Mouse (Mus musculus): ENCODE results near the gene Ereg.

Gene Ereg

GRCm38 (mm10) chr5:91074450-91074950 is at the start of gene Ereg:
TSS of gene Ereg (plus strand) at chr5:91074622.
- DNase-seq (ENCODE audit: low spot score in 2 of 2) = no peak

DNA sequence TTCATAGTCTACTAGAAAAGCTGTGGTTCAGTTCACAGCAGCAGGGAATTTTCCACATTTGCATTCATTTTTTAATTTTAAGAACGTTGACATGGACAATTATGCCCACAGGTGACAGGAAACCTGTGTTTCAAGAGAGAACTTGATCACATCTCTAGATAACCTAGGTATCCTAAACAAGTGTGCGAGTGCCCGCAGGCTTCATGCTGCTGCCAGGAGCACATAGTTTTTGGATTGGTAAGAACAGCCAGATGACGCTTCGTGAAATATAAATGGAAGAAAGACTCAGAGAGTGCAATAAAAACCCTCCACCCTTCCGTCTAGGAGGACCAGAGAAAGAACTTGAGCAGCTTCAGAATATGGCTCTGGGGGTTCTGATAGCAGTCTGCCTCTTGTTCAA is 47.3 kb upstream of the Ereg start, which contains the start of gene Epgn:
TSS of gene Epgn (plus strand) at position 301 of the 400 bp plus-strand sequence.
- no peak for DNase-seq (ENCODE audit: low spot score in 2 of 2)

- no peak for DNase-seq (ENCODE audit: low spot score in 2 of 2)
Measured at GRCm38 (mm10) chr5:91027840-91028239, 46.6 kb upstream of the Ereg start.

GRCm38 (mm10) chr5:91030629-91031028 is 43.8 kb upstream of the Ereg start:
- DNase-seq (ENCODE audit: low spot score in 2 of 2) = no peak

DNA sequence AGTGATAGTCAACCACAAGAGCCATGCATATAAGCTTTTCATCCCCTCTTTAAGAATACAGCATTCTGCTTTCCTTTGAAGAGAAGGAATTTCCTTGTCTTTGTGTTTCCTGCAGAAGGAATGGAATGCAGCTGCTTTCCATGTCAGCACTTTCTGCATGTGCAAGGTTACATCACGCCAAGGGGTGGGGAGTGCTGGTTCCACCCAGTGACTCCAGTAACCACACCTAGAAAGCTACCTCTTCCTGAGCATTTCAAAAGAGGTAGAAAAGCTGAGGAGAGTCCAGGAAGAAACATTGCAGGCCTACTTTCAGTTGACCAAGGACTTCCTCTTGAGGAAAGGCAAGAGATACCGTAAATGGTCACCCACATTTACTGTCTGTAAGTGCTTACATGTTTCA is 39.1 kb upstream of the Ereg start:
- no peak for DNase-seq (ENCODE audit: low spot score in 2 of 2)

DNA sequence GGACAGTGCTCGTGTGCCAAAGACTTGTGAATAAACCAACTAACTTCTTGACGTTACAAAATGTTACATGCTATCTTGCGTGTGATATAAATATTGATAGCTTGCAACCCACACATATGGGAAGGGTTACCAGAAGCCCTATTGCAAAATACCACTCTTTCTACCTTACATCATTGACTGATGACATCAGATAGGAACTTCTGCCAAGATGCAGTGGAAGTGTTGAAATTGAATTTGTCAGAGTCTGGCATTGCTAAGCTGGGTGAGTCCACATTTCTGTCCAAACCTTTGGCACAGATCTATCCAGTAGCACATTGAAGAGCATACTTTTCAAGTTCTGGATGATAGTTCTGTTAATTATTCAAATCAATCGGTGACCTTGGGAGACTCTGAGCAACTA is 37.8 kb upstream of the Ereg start:
- DNase-seq (ENCODE audit: low spot score in 2 of 2) = no peak

DNA sequence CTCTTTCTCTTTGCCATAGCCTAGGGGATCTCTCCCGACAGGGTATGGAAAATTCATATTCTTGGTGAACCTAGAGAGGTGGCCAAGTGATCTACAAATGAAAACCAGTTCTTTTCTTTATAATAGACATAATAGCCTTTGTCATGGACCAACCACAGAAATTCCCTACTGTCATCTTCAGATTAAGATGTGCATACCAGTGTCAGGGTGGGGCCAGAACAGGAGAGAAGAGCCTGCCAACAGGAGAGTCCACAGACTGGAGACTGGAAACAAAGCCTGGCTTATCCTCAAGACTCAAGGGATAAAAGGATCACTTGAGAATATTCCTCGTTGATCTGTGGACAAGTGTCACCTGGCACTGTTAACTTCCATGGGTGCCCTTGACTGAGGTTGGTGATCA is 36.7 kb upstream of the Ereg start:
- no peak for DNase-seq (ENCODE audit: low spot score in 2 of 2)

DNA sequence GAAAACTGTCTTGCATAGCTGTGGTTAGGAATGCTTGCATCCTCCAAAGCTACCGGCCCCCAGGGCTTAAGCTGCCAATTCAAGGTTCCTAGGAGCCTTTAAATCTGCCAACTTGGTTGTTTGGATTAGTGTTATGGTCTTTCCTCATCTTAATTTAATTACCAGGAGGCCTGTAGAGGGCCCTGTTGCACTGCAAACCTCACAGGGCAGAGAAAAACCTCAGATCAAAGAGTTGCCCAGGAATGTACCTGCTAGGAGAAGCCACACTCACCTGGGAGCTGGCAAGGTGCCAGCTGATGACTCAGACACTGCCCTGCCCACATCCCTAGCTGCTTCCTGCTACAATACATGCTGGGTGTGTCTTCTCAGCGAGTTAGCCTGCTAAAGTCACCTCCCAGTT is 35.9 kb upstream of the Ereg start:
- DNase-seq (ENCODE audit: low spot score in 2 of 2) = no peak

GRCm38 (mm10) chr5:91038963-91039362 is 35.5 kb upstream of the Ereg start:
- DNase-seq (ENCODE audit: low spot score in 2 of 2) = no peak

DNA sequence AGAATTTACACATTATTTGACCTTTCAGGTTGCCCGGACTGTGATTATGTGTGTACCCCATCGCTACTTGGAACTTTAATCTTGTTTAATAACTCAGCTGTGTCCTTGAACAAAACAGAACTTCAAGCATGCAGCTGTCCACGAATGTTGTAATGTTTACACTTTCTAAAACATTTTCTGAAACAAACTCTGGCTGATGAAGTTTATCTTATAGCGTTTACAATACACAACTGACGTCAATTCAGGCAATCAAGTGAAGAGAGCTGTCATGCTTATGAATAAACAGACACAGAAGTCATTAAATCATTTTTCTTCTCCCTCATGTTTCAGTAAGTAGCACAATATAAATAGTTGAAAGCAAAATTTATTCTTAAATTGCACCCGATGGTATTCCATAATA is 26.4 kb upstream of the Ereg start:
- DNase-seq (ENCODE audit: low spot score in 2 of 2) = no peak

DNA sequence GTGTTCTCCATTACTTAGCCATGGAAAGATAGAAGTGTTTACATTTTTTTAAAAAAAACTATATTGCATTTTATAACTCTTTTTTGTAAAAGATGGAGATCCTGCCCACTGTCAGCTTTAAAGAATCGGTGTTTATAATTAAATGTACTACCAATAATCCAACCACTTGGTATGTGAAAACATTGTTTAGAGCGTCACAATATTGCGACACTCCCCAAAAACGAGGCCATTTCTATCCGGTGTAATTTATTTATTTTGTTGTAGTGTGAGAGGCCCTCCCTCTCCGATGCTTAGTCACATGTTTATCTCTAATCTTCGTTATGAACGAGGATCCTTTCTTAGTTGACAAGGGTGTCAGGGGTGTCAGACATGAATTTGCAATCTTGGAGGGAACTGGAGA is 26.0 kb upstream of the Ereg start:
- DNase-seq (ENCODE audit: low spot score in 2 of 2) = no peak

- DNase-seq (ENCODE audit: low spot score in 2 of 2) = no peak
Measured at GRCm38 (mm10) chr5:91072340-91072739, 2.1 kb upstream of the Ereg start.

GRCm38 (mm10) chr5:91073626-91074025 is 796 bp upstream of the Ereg start:
- no peak for DNase-seq (ENCODE audit: low spot score in 2 of 2)

DNA sequence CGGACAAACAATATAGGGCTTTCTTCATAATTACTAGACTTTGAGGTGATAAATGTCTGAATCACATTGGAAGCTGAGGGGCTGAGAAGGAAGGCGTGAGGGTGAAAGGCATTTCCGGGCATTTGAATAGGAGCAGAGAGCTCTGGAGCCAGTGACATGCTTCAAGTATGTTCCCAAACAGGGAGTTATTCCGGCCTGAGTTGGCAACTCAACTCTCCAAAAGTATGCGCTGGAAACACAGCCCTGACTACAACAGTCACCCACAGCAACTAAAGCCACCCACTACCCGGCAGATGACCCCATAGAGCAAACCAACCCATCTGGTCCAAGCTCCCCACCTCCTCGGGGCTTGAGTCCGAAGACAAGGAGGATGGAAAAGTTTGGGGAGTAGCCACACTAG is 396 bp upstream of the Ereg start:
- DNase-seq (ENCODE audit: low spot score in 2 of 2) = no peak

DNA sequence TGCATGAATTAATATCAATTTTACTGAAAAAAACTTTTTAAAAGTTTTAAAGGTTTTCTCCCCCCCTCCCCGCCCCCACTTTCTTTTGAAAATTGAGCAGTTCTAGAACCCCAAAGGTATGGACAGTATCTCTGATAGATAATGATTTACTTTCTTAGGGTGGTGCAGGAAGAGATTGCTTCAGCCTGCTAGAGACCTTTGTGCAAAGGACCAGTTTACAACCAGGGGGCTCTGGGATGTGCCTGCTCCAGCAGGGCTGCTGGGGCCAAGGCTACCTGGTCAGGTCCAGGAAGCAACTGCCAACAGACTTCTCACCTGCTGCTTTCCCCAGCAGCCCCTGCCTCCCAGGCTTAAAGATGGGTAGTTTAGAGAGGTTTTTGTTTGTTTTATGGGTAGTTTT is 599 bp downstream of the Ereg start:
- DNase-seq (ENCODE audit: low spot score in 2 of 2) = no peak

- no peak for DNase-seq (ENCODE audit: low spot score in 2 of 2)
Measured at GRCm38 (mm10) chr5:91083016-91083415, 8.6 kb downstream of the Ereg start.

- DNase-seq (ENCODE audit: low spot score in 2 of 2) = no peak
Measured at GRCm38 (mm10) chr5:91085291-91085690, 10.9 kb downstream of the Ereg start.

GRCm38 (mm10) chr5:91090301-91090700 is 15.9 kb downstream of the Ereg start:
- DNase-seq (ENCODE audit: low spot score in 2 of 2) = no peak

- DNase-seq (ENCODE audit: low spot score in 2 of 2) = no peak
Measured at GRCm38 (mm10) chr5:91097911-91098614, 23.6 kb downstream of the Ereg start.

DNA sequence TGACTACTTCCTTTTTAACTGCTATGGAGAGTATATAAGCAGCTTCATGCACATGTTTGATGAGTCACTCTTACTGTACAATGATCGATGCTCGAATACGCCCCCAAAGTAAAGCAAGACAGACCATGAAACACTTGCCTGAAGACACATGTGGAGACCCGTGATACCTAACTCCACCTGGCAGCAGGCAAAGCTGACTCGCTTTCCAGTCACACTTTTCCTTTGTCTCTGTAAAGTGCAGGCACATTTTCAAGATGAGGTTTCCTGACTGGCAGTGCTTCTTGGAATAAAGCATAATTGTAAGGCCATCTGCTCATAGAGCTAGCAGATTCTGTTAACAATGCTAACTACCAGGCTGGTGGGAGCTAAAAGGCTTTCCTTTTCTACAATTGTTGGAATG is 27.3 kb downstream of the Ereg start:
- no peak for DNase-seq (ENCODE audit: low spot score in 2 of 2)

- DNase-seq (ENCODE audit: low spot score in 2 of 2) = no peak
Measured at GRCm38 (mm10) chr5:91103943-91104665, 29.7 kb downstream of the Ereg start.

DNA sequence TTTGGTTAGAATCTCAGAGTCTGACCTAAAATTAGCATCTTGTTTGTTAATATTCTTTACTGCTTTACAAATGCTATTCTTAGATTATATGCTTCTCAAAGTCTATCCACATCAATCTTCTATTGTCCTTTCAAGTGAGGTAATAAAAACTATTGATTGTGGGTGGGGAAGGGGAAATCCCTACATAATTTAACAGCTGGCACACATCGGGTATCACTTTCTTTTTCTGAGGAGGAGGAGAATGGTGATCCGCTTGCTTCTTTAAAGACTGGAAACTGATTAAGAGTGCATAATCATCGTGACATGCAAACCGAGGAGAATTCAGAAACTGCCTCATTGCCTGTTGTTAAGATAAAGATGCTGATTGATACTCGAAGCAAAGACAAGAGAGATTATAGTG is 31.8 kb downstream of the Ereg start:
- no peak for DNase-seq (ENCODE audit: low spot score in 2 of 2)

DNA sequence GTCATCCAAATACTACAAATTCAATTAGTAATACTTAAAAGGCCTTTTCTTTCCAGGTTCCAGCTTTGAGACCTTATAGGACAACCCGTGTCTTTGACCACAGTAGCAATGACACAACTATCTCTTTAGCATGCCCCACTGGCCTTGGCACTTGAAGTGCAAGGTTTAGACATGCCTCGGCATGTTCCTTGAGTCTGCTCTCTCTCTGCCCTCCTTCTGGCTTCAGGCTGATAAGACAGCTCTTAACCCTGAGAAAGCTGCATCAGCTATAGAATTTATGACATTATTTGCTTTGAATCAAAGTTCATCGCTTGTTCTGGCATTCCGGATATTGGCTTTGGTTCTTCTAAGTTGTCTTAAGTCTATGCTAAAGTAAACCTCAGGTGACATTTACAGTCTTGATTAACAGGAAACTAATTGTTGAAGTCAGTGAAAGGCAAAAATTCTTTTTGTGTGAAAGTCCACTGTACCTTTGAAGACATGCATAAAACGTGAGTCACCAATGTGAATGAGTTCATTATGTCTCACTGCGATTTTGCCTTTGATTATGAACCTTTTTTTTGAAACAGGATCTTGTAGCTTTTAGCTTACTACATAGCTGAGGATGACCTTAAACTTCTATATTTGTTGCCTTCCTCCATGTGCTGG is 35.7 kb downstream of the Ereg start:
- DNase-seq (ENCODE audit: low spot score in 2 of 2) = no peak

All from thymus, postnatal 10 days (tissue).